Mouse (Mus musculus) heart, embryonic 11.5 days (tissue): ENCODE data around the gene Acnat1. TPM values are rescaled to one million over a fixed set of nuclear protein-coding genes. Genes with fewer than 3 reads are reported as not detected.
"Not testable (repeated sequence)": the region's sequence is repeated elsewhere in the genome, so short reads cannot be mapped to it uniquely, and the experiment has no call there.

Source experiments
- ATAC-seq: fragments of 200-750 bp; cut with Nextera tagmentation; replicated peaks from 2 replicates; pipeline ENCODE4 v1.8.0; 2017; ENCODE audit warnings: moderate library complexity; ENCODE audit not compliant: insufficient number of reproducible peaks, low FRiP score, low TSS enrichment
- H3K27ac ChIP-seq: fragments of 300-500 bp; sonication (generic); 2 replicates; pipeline ENCODE4 v1.5.1; 2014; ENCODE audit warnings: mild to moderate bottlenecking, low read depth, low read length
- H3K27me3 ChIP-seq: fragments of 300-500 bp; sonication (generic); 2 replicates; pipeline ENCODE4 v1.6.1; 2014; ENCODE audit warnings: mild to moderate bottlenecking, low read length, mixed read lengths; ENCODE audit not compliant: control insufficient read depth, insufficient read depth
- H3K36me3 ChIP-seq: fragments of 300-500 bp; sonication (generic); 2 replicates; pipeline ENCODE4 v1.6.1; 2014; ENCODE audit warnings: mild to moderate bottlenecking, low read length, moderate library complexity, mixed read lengths; ENCODE audit not compliant: control insufficient read depth, insufficient read depth
- H3K4me1 ChIP-seq: fragments of 300-500 bp; sonication (generic); 2 replicates; pipeline ENCODE4 v1.6.1; 2014; ENCODE audit warnings: low read length; ENCODE audit not compliant: control insufficient read depth, insufficient read depth
- H3K4me2 ChIP-seq: fragments of 300-500 bp; sonication (generic); 2 replicates; pipeline ENCODE4 v1.6.1; 2014; ENCODE audit warnings: mild to moderate bottlenecking, moderate library complexity
- H3K4me3 ChIP-seq: fragments of 300-500 bp; sonication (generic); 2 replicates; pipeline ENCODE4 v1.5.1; 2014; ENCODE audit warnings: low read depth, low read length
- H3K9ac ChIP-seq: fragments of 300-500 bp; sonication (generic); 2 replicates; pipeline ENCODE4 v1.6.1; 2014; ENCODE audit warnings: mild to moderate bottlenecking, low read depth, low read length, moderate library complexity
- H3K9me3 ChIP-seq: fragments of 300-500 bp; sonication (generic); replicated peaks from 2 replicates; pipeline ENCODE4 v1.6.1; 2016; ENCODE audit warnings: low read length; ENCODE audit not compliant: control insufficient read depth
- WGBS: fragments of 180-500 bp; shearing (Covaris S2); extraction: QIAGEN DNeasy Blood & Tissue Kit; methylation state at CpG from one replicate; pipeline ENCODE4 v1.1.7; 2014; ENCODE audit not compliant: insufficient replicate concordance; 5-methylcytosine and 5-hydroxymethylcytosine counted together
- polyA plus RNA-seq: library from polyadenylated mRNA; unstranded; fragments of >200 nt; fragmentation: Nextera tagmentation; extraction: Ambion mirVana; gene quantifications from 2 replicates; pipeline ENCODE4 v1.2.1, GENCODE M21; 2014

The Acnat1 gene
- not detected in 2 replicates for polyA plus RNA-seq

DNA sequence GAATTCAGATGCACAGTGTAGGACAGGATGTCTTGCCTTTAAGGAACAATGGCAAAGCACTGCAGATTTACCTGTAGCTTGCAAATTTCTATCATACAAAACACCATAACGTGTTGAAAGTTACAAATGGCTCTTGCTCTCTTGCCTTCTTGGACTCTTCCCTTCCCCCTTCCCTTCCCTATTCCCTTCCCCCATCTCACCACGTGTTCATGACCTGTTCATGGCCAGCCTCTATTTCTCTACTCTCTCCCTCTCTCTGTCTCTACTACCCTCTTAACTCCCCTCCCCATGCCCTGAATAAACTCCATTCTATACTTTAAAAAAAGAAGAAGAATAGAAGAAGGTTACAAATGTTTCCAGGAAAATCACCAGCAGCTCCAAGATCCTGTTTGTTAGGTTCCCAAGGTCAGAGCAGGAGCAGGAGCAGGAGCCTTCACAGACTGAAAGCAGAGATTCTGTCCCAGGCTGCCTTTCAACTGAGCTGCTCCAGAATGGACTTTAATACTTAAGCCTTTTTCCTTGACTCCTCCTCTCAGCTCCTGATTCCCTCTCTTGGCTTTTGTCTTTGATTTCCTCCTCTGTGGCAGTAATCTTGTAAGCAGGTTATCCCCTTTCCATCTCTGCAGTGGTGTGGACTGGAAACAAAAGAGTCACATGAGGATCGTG lies at the start of gene Acnat1:
Acnat1 (minus strand) TSS at position 478 of the 666 bp plus-strand sequence.
- 32% methylated on average over 3 of the region's 3 CpGs for WGBS
- no peak for ATAC-seq

GRCm38 (mm10) chr4:49522576-49522975 lies 48.9 kb upstream of the Acnat1 start:
- ATAC-seq = no peak
- H3K4me2 ChIP-seq = no peak overlapping the region
- H3K4me3 ChIP-seq = no peak overlapping the region
- no peaks in the 10 kb centered on the region for H3K9me3 ChIP-seq
- WGBS = 80% methylated on average over 9 of the region's 9 CpGs
- no peaks in the 10 kb centered on the region for H3K27me3 ChIP-seq
- H3K9ac ChIP-seq = no peak overlapping the region
- 0 out of 2 replicates have a peak, but pooled peaks cover 5% of the 10 kb centered on the region for H3K4me1 ChIP-seq
- no peak overlapping the region for H3K27ac ChIP-seq
- no peaks in the 10 kb centered on the region; the same call in 1 of the 2 replicates for H3K36me3 ChIP-seq

More for the DNA sequence above, at the start of gene Acnat1:
- no peak within 1 kb of the TSS for H3K27ac ChIP-seq
- H3K4me3 ChIP-seq = no peak within 1 kb of the TSS
- no peaks in the 10 kb centered on the region for H3K27me3 ChIP-seq
- no peak within 1 kb of the TSS for H3K9ac ChIP-seq
- no peak within 1 kb of the TSS for H3K4me2 ChIP-seq
- H3K4me1 ChIP-seq = no peaks in the 10 kb centered on the region
- H3K36me3 ChIP-seq = no peaks in the 10 kb centered on the region
- no peaks in the 10 kb centered on the region for H3K9me3 ChIP-seq

GRCm38 (mm10) chr4:49521346-49521745 lies 47.6 kb upstream of the Acnat1 start:
- H3K4me1 ChIP-seq = 0 out of 2 replicates have a peak, but pooled peaks cover 5% of the 10 kb centered on the region
- no peaks in the 10 kb centered on the region for H3K9me3 ChIP-seq
- no peak overlapping the region for H3K27ac ChIP-seq
- peak overlapping the region; percentile 78 for H3K4me2 ChIP-seq
- no peaks in the 10 kb centered on the region for H3K27me3 ChIP-seq
- 1% methylated on average over 17 of the region's 17 CpGs for WGBS
- ATAC-seq = peak; percentile 41
- peak overlapping the region; percentile 73 for H3K4me3 ChIP-seq
- peak overlapping the region; percentile 81 for H3K9ac ChIP-seq
- no peaks in the 10 kb centered on the region; the same call in 1 of the 2 replicates for H3K36me3 ChIP-seq

- H3K4me1 ChIP-seq = 0 out of 2 replicates have a peak, but pooled peaks cover 5% of the 10 kb centered on the region
- ATAC-seq = peak; percentile 99
- no peaks in the 10 kb centered on the region for H3K27me3 ChIP-seq
- H3K9ac ChIP-seq = peak within 1 kb of the TSS; percentile 81
- H3K9me3 ChIP-seq = no peaks in the 10 kb centered on the region
- no peaks in the 10 kb centered on the region; the same call in 1 of the 2 replicates for H3K36me3 ChIP-seq
- H3K27ac ChIP-seq = no peak within 1 kb of the TSS
- WGBS = under 1% methylated on average over 41 of the region's 41 CpGs
- H3K4me2 ChIP-seq = peak within 1 kb of the TSS; percentile 78
- H3K4me3 ChIP-seq = peak within 1 kb of the TSS; percentile 73
These were observed 47.0 kb upstream of the Acnat1 start, which contains the start of the genes Mrpl50 and Zfp189 for GRCm38 (mm10) chr4:49520572-49521340. TSS of gene Mrpl50 (minus strand) at chr4:49521093. TSS of gene Zfp189 (plus strand) at chr4:49521176.

GRCm38 (mm10) chr4:49519476-49519875 lies 45.8 kb upstream of the Acnat1 start:
- H3K9ac ChIP-seq = no peak overlapping the region
- peak overlapping the region; percentile 32 for H3K4me2 ChIP-seq
- H3K27ac ChIP-seq = no peak overlapping the region
- 0 out of 2 replicates have a peak, but pooled peaks cover 5% of the 10 kb centered on the region for H3K4me1 ChIP-seq
- H3K27me3 ChIP-seq = no peaks in the 10 kb centered on the region
- 75% methylated on average over 5 of the region's 5 CpGs for WGBS
- H3K4me3 ChIP-seq = no peak overlapping the region
- no peaks in the 10 kb centered on the region; the same call in 1 of the 2 replicates for H3K36me3 ChIP-seq
- ATAC-seq = no peak
- no peaks in the 10 kb centered on the region for H3K9me3 ChIP-seq

- Histone ChIP-seq H3K9me3 (no peaks in the 10 kb centered on the region), H3K27ac (no peak overlapping the region), H3K4me2 (no peak overlapping the region), H3K4me1 (no peaks in the 10 kb centered on the region), H3K36me3 (peaks cover 9% of the 10 kb centered on the region; the same call in 1 of the 2 replicates), H3K4me3 (no peak overlapping the region), H3K9ac (no peak overlapping the region), H3K27me3 (no peaks in the 10 kb centered on the region)
- ATAC-seq = no peak
- 94% methylated on average over 6 of the region's 6 CpGs for WGBS
These were observed 40.7 kb upstream of the Acnat1 start for GRCm38 (mm10) chr4:49514441-49514840.

GRCm38 (mm10) chr4:49512636-49513035 lies 38.9 kb upstream of the Acnat1 start:
- 93% methylated on average over 4 of the region's 4 CpGs for WGBS
- H3K4me3 ChIP-seq = no peak overlapping the region
- no peaks in the 10 kb centered on the region for H3K9me3 ChIP-seq
- no peak overlapping the region for H3K4me2 ChIP-seq
- no peak overlapping the region for H3K9ac ChIP-seq
- H3K27me3 ChIP-seq = no peaks in the 10 kb centered on the region
- peaks cover 9% of the 10 kb centered on the region; the same call in 1 of the 2 replicates for H3K36me3 ChIP-seq
- H3K27ac ChIP-seq = no peak overlapping the region
- no peaks in the 10 kb centered on the region for H3K4me1 ChIP-seq
- ATAC-seq = no peak

GRCm38 (mm10) chr4:49510236-49510835 lies 36.6 kb upstream of the Acnat1 start:
- not testable (repeated sequence) for H3K27ac ChIP-seq, H3K4me1 ChIP-seq, H3K27me3 ChIP-seq, ATAC-seq, H3K36me3 ChIP-seq, H3K9me3 ChIP-seq, H3K4me2 ChIP-seq, H3K9ac ChIP-seq, H3K4me3 ChIP-seq
- WGBS = 95% methylated on average over 1 of the region's 1 CpGs
